Mouse (Mus musculus) erythroblast, embryonic 14.5 days (primary cell): ENCODE measurements around the gene Sgk1.

ENCODE experiments used
- GATA1 ChIP-seq: IDR thresholded peaks from 2 replicates; pipeline ENCODE4 v1.6.1; 2012; ENCODE audit warnings: low read length, inconsistent platforms, mixed read lengths
- TAL1 ChIP-seq: IDR thresholded peaks from 3 replicates; pipeline ENCODE4 v1.6.1; 2012; ENCODE audit warnings: low read length, inconsistent platforms, mixed read lengths

DNA sequence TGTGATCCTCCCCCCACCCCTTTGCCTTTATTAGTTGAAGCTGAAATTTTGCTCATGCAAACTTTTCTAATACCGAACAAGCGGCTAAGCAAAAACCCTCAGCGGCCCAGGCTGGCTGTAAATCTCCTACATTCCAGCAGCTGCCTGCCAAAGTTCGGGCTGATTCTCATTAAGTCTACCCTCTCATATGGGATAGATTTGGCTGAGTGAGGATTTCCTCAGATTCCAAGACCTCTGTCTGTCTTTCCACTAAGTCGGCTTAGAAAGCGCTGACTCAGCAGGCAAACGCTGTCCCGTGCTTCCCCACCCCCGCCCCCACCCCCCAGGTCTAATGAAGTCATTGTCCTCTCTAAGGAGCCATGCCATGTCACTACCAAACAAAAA, 55.2 kb downstream of the Sgk1 start:
- TF ChIP-seq GATA1 (no peak), TAL1 (no peak)
